Mouse (Mus musculus) adipocyte (in vitro differentiated cells): ENCODE measurements around the gene Fam160a2.
"Not testable (repeated sequence)": the region's sequence is repeated elsewhere in the genome, so short reads cannot be mapped to it uniquely, and the experiment has no call there.

Source experiments
- DNase-seq: peaks from one replicate; pipeline ENCODE4 v3.0.0-alpha.2; 2016; ENCODE audit warnings: low spot score

Gene Fam160a2

DNA sequence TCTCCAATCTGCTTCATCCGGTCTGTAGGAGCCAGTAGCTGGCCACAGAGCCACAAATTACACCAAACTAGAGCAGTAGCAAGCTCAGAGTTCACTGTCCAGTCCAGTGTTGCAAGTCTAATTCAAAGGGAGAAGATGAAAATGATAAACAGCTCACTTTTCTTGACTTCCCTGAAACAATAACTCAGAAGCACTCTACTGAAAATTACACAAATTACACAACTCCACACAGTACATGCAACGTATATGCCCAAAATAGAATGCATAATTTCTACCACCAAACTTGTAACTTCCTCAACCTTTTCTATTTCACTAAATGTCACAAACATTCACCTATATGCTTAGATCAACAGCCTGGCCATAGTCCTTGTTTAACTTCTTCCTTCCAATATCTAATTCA lies 9.6 kb downstream of the Fam160a2 start:
- no peak for DNase-seq

DNA sequence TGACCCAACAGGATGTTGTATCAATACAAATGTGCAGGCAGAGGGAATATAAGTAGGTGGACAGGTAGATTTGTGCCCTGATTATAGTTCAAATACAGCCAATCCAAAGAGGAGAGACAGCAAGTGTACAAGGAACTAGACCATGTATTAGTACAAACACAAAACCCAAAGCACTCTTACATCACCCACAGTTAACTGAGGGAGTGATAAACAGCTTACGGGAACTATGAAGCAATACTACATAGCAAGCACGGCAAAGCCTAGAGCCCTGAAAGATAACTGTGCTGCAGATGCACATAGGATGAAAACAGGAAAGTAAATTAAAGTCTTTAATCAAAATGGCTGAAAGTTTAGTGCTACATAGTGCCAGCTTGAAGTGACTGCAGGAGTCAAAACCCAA lies 12.2 kb downstream of the Fam160a2 start:
- DNase-seq, result no peak

DNA sequence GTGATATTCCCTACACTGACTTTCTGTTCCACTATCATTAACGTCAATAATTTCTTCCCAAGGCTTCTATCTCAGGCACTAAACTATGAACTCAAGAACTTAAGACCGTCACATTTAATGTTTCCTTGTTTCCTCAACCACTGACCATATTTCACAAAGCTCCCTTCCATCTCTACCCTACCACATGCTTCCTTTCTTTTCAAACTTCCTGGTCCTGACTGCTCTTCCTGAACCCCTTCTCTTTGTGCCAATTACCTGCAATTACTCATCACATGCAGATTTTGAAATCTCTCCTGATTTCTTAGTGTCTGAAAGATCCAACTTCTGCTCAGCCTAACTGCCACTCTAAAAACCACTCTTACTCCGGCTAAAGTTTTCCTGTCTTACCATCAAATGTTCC lies 19.5 kb downstream of the Fam160a2 start:
- DNase-seq, result no peak

GRCm38 (mm10) chr7:105374866-105375265 lies 25.0 kb downstream of the Fam160a2 start, which contains the start of gene Gm5901:
TSS of gene Gm5901 (plus strand) at chr7:105375038.
- no peak for DNase-seq

GRCm38 (mm10) chr7:105373976-105374375 lies 25.9 kb downstream of the Fam160a2 start:
- DNase-seq, result no peak

DNA sequence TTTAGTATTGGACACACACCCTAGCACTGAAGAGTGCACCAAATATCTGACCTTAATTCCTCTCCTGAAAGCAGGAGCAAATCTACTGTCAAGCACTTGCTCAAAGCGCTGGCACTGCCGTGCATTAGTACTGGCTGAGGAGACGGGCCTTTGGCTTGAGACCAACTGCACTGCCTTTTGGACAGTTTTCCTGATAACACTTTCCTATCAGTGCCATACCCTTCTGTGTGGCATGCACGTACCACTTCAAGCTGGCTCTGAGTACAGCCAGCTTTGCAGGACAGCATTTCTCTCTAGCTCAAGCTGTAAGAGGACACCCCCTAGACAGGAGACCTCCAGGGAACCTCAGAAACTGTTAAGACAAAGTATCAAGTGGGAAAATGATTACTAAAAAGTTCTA lies 26.3 kb downstream of the Fam160a2 start:
- DNase-seq, result no peak

- DNase-seq, result no peak
Observed at GRCm38 (mm10) chr7:105372912-105373311, 26.9 kb downstream of the Fam160a2 start.

DNA sequence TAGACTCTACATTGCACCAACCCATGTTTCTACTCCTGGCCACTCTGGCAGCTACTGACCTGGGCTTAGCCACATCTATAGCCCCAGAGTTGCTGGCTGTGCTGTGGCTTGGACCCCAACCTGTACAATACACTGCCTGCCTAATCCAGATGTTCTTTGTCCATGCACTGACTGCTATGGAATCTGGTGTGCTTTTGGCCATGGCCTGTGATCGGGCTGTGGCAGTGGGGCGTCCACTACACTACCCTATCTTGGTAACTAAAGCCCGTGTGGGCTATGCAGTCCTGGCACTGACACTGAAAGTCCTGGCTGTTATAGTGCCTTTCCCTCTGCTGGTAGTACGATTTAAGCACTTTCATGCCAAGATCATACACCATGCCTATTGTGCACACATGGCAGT lies 31.3 kb downstream of the Fam160a2 start:
- DNase-seq, result no peak

GRCm38 (mm10) chr7:105367930-105368329 lies 31.9 kb downstream of the Fam160a2 start, which contains the start of gene Olfr692:
TSS of gene Olfr692 (plus strand) at chr7:105368230.
- DNase-seq, result no peak

DNA sequence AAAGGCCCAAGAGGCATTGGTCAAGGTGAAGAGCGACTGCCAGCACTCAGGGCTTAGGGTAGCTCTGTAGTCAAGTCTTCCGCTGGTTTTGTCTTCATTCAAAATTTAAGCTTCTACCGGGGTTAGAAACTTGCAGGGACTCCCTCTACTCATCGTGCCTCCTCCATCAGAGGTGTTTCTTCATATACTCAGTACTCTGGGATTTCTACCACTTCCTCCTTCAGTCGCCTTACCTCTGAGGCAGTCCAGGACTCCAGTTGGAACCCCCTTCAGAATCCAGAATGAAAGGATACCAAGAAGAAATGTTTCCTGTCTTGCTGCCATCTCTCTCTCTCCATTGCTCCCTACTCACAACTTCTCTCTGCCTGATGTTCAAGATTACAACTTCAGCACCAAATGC lies 32.6 kb downstream of the Fam160a2 start:
- no peak for DNase-seq

DNA sequence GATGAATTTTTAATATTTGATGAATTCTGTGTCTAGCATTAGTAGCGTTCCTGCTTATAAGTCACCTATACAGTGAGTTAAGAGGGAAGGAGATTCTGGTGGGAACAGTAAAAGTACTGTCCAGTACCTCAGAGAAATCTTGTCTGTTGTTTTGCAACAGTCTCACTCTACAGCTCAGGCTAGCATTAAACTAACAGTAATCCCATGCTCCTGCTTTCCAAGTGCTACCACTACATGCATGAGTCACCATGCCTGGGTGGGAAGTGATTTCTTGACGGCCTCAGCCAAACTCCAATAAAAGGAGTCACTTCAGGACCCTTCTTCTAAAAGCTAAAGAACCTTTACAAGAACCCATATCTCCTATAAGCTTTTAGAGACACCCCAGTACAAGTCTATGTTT lies 38.1 kb downstream of the Fam160a2 start:
- DNase-seq, result no peak

DNA sequence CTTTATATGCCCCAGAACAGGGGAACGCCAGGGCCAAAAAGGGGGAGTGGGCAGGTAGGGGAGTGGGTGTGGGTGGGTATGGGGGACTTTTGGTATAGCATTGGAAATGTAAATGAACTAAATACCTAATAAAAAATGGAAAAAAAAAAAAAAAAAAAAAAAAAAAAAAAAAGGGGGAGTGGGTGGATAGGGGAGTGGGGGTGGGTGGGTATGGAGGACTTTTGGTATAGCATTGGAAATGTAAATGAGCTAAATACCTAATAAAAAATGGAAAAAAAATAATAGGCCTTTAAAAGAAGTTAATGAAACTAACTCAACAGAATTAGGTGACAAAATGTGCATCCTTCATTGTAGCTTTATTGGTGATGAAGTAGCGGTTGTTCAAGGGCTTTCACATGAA lies 43.4 kb downstream of the Fam160a2 start:
- not testable (repeated sequence) for DNase-seq

DNA sequence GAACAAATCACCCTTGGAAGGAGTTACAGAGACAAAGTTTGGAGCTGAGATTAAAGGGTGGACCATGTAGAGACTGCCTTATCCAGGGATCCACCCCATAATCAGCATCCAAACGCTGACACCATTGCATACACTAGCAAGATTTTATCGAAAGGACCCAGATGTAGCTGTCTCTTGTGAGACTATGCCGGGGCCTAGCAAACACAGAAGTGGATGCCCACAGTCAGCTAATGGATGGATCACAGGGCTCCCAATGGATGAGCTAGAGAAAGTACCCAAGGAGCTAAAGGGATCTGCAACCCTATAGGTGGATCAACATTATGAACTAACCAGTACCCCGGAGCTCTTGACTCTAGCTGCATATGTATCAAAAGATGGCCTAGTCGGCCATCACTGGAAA lies 43.8 kb downstream of the Fam160a2 start:
- DNase-seq, result not testable (repeated sequence)

DNA sequence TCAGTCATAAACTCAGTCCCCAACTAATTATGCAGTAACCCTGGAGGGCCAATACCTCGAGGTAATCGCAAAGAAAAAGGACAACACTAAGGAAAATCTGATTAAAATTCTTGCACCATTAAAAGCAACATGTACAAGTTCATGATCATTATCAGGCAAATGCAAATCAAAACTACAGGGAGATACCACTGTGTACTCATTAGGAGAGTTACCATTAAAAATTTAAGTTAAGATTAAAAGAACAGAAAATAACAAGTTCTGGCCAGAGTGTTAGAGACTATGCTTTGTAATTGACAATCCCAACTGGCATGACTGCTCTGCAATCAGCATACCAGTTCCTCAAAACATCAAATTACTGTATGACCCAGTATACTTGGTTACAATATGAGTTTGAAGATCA lies 57.1 kb downstream of the Fam160a2 start:
- no peak for DNase-seq

DNA sequence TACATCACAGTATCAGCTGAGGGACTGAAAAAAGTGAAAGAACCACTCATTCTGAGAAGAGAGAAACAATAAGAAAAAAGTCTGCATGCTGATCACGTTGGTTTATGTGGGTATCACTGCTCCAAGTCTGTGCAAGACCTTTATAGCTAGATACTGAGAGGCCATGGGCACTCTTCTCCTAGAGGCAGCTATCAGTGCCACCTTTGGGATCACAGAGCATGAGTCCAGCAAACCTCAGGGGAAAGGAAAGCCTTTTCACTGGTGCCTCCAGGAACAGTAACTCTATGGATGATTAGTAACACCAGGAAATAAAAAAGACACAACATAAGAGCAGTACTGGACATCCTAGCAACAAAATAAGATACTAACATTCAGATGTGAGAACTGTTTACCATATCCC lies 57.7 kb downstream of the Fam160a2 start, which contains the start of gene Olfr691:
Gene Olfr691 (minus strand): TSS at position 101 of the 400 bp plus-strand sequence.
- no peak for DNase-seq

GRCm38 (mm10) chr7:105334004-105334403 lies 65.8 kb downstream of the Fam160a2 start, which contains the start of gene Olfr690:
TSS of gene Olfr690 (minus strand) at chr7:105334104.
- no peak for DNase-seq

- DNase-seq, result no peak
Observed at GRCm38 (mm10) chr7:105325302-105325701, 74.6 kb downstream of the Fam160a2 start.
